Mouse (Mus musculus) neural tube, embryonic 12.5 days (tissue): ENCODE measurements around the gene Hpd. TPM values are rescaled to one million over a fixed set of nuclear protein-coding genes. Genes with fewer than 3 reads are reported as not detected.
A peak's percentile ranks its signal among the peaks of the same experiment; 100 is the strongest.

Source experiments
- ATAC-seq: fragments of 200-750 bp; cut with Nextera tagmentation; 2 replicates; pipeline ENCODE4 v1.8.0; 2017; ENCODE audit warnings: low read depth, mild to moderate bottlenecking, moderate TSS enrichment, moderate library complexity; ENCODE audit not compliant: low FRiP score
- H3K27ac ChIP-seq: fragments of 300-500 bp; sonication (generic); 2 replicates; pipeline ENCODE4 v1.5.1; 2016
- H3K27me3 ChIP-seq: fragments of 300-500 bp; sonication (generic); replicated peaks from 2 replicates; pipeline ENCODE4 v1.6.1; 2016; ENCODE audit warnings: mild to moderate bottlenecking
- H3K36me3 ChIP-seq: fragments of 300-500 bp; sonication (generic); 2 replicates; pipeline ENCODE4 v1.6.1; 2016; ENCODE audit warnings: mild to moderate bottlenecking
- H3K4me1 ChIP-seq: fragments of 300-500 bp; sonication (generic); 2 replicates; pipeline ENCODE4 v1.6.1; 2016
- H3K4me2 ChIP-seq: fragments of 300-500 bp; sonication (generic); replicated peaks from 2 replicates; pipeline ENCODE4 v1.6.1; 2016; ENCODE audit warnings: mild to moderate bottlenecking
- H3K4me3 ChIP-seq: fragments of 300-500 bp; sonication (generic); 2 replicates; pipeline ENCODE4 v1.5.1; 2016
- H3K9ac ChIP-seq: fragments of 300-500 bp; sonication (generic); 2 replicates; pipeline ENCODE4 v1.6.1; 2016; ENCODE audit warnings: mild to moderate bottlenecking
- H3K9me3 ChIP-seq: fragments of 300-500 bp; sonication (generic); 2 replicates; pipeline ENCODE4 v1.6.1; 2016; ENCODE audit warnings: mild to moderate bottlenecking
- WGBS: fragments of 180-500 bp; shearing (Covaris S2); methylation state at CpG from one replicate; pipeline ENCODE4 v1.1.7; 2016; 5-methylcytosine and 5-hydroxymethylcytosine counted together
- polyA plus RNA-seq: library from polyadenylated mRNA; unstranded; fragments of >200 nt; fragmentation: Nextera tagmentation; extraction: Ambion mirVana; gene quantifications from 2 replicates; pipeline ENCODE4 v1.2.1, GENCODE M21; 2016

The Hpd gene
- polyA plus RNA-seq, 1 experiment from 2014 or later: not detected

DNA sequence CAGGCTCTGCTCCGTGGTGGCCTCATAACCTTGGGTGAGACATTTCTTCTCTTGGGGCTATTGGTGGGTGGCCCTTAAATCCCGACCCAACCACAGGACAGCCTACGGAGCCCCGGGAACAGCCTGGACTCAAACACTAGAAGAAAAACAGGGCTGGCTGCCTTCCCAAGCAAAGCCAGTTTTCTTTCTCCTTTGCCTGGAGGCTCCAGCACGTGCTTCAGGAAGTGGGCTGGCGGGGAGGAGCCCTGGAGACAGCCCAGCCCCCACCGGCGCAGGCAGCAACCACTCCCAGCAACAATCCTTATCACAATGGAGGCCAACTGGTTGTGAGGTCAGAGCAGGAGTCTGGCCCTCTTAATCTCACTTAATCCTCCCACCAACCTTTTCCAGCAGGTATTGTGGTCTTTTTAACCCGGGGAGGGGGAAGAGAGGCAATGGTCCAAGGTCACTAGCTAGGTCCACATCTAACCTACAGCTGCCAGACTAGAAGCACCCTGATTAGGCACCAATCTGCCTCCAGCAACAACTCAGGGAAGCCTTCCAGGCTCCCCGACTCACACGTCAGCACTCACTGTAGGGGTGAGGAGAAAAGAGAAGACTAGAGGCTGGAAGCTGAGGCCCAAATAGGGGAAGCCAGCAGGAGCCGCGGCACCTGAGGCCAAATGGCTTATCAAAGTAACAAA is 46.0 kb downstream of the Hpd start:
- under 1% methylated on average over 13 of the region's 13 CpGs for WGBS
- H3K4me2 ChIP-seq: peak overlapping the region; percentile 100

DNA sequence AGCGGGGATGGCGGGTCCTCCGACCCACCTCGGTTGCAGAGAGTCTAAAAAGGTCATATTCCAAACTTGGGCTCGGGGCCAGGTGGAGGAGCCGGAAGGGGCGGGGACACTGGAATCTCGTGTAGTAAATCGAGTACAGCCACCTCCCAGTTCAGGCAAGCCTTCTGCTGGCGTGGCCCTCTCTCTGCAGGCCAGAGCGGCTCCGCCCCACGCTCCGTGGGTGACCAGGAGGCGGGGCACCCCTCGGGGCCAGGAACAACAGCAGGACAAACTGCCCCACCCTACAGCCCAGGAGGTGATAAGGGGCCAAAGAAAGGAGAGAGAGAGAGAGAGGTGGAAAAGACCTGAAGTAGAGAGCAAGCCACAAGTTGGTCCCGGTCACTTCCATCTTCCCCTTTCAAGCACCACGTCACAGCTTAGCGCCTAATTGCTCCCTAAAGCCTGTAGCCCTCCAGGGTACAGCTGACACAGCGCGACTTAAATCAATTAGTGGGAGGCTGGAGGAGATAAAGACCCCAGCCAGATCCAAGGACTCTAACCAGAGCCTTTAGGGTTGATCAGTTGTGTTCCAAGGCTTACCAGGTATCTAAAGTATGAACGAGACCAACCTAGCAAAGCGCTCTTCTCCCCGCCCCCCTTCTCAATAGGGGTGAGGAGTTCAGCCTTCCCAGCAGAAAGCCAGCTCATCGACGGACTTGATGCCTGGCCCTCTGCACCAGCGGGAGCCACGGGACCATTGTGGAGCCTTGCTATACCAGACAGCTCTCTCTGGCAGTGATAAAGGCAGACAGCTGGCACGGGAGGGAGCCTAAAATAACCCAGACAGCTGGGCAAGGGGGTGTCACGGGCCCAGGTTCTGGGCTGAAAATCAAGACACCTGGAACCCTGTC is 46.8 kb downstream of the Hpd start:
- H3K36me3 ChIP-seq: peaks cover 26% of the 10 kb centered on the region; the same call in 1 of the 2 replicates
- peak overlapping the region; percentile 89 for H3K4me3 ChIP-seq
- no peaks in the 10 kb centered on the region for H3K27me3 ChIP-seq
- H3K9ac ChIP-seq: peak overlapping the region; percentile 100
- peak overlapping the region; percentile 100 for H3K27ac ChIP-seq
- peak overlapping the region; percentile 100 for H3K4me2 ChIP-seq
- no peak for ATAC-seq
- WGBS: 4% methylated on average over 30 of the region's 30 CpGs
- no peaks in the 10 kb centered on the region for H3K9me3 ChIP-seq
- H3K4me1 ChIP-seq: peaks cover 66% of the 10 kb centered on the region

More for the DNA sequence above, 46.0 kb downstream of the Hpd start:
- Histone ChIP-seq H3K27ac (peak overlapping the region; percentile 100), H3K27me3 (no peaks in the 10 kb centered on the region), H3K36me3 (peaks cover 19% of the 10 kb centered on the region; the same call in 1 of the 2 replicates), H3K4me3 (peak overlapping the region; percentile 89), H3K9me3 (no peaks in the 10 kb centered on the region), H3K9ac (peak overlapping the region; percentile 100), H3K4me1 (peaks cover 63% of the 10 kb centered on the region)
- ATAC-seq: no peak

DNA sequence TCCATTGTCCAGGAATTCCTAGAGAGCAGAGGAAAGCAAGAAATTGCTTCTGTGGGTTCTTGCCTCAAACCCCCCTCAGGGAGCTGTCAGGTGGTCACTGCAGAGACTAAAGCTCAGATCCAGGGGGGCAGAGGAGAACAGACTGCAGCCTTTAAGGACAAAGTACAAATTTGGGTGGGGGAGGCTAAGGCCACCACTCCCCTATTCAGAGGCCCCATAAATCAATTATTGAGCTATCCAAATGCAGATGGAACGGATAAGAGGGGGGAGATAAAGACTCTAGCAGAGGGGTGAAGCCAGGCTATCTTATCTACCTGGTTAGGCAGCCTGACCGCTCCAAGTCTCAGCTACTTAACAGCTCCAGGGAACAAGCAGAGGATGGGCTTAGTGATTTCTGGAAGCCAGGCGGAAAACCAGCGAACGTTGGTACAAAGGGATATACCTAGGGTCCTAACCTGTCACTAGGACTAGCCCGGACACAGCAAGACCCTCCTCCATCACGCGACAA is 47.6 kb downstream of the Hpd start:
- H3K27ac ChIP-seq: 0 out of 2 replicates have a peak overlapping the region, but pooled peaks have one; percentile 0
- H3K36me3 ChIP-seq: peaks cover 34% of the 10 kb centered on the region; the same call in 1 of the 2 replicates
- H3K27me3 ChIP-seq: no peaks in the 10 kb centered on the region
- peaks cover 66% of the 10 kb centered on the region for H3K4me1 ChIP-seq
- peak overlapping the region; percentile 100 for H3K9ac ChIP-seq
- peak overlapping the region; percentile 100 for H3K4me2 ChIP-seq
- WGBS: 8% methylated on average over 8 of the region's 8 CpGs
- no peaks in the 10 kb centered on the region for H3K9me3 ChIP-seq
- H3K4me3 ChIP-seq: peak overlapping the region; percentile 89
- no peak for ATAC-seq

GRCm38 (mm10) chr5:123134186-123134874 is 48.2 kb downstream of the Hpd start:
- peaks cover 66% of the 10 kb centered on the region for H3K4me1 ChIP-seq
- H3K4me3 ChIP-seq: peak overlapping the region; percentile 89; the same call in 1 of the 2 replicates
- H3K36me3 ChIP-seq: peaks cover 39% of the 10 kb centered on the region; the same call in 1 of the 2 replicates
- no peak for ATAC-seq
- H3K27me3 ChIP-seq: no peaks in the 10 kb centered on the region
- H3K4me2 ChIP-seq: peak overlapping the region; percentile 100
- H3K27ac ChIP-seq: peak overlapping the region; percentile 34; the same call in 1 of the 2 replicates
- H3K9me3 ChIP-seq: no peaks in the 10 kb centered on the region
- 18% methylated on average over 13 of the region's 13 CpGs for whole genome bisulfite sequencing
- peak overlapping the region; percentile 100 for H3K9ac ChIP-seq

DNA sequence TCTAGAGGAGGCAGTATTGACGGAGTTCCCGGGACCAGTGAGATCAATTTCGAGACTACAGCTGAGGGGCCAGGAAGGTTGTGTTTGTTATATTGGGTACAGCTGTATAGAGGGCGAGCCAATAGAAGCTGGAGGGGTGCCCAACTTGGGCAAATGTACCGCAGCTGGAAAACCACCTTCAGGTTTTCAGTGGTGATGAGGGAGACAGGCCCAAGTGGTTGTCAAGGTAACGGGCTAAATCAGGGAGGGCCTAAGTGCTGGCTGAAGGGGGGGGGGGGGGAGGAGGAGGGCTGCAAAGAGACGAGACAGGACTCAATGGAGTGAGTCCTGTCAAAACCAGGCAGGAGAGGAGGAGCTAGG is 48.8 kb downstream of the Hpd start:
- no peak overlapping the region for H3K9ac ChIP-seq
- no peaks in the 10 kb centered on the region for H3K27me3 ChIP-seq
- H3K4me1 ChIP-seq: peaks cover 66% of the 10 kb centered on the region
- 0 out of 2 replicates have a peak overlapping the region, but pooled peaks have one; percentile 34 for H3K27ac ChIP-seq
- peaks cover 39% of the 10 kb centered on the region; the same call in 1 of the 2 replicates for H3K36me3 ChIP-seq
- 16% methylated on average over 7 of the region's 7 CpGs for WGBS
- peak overlapping the region; percentile 100 for H3K4me2 ChIP-seq
- ATAC-seq: no peak
- H3K9me3 ChIP-seq: no peaks in the 10 kb centered on the region
- H3K4me3 ChIP-seq: 0 out of 2 replicates have a peak overlapping the region, but pooled peaks have one; percentile 3

DNA sequence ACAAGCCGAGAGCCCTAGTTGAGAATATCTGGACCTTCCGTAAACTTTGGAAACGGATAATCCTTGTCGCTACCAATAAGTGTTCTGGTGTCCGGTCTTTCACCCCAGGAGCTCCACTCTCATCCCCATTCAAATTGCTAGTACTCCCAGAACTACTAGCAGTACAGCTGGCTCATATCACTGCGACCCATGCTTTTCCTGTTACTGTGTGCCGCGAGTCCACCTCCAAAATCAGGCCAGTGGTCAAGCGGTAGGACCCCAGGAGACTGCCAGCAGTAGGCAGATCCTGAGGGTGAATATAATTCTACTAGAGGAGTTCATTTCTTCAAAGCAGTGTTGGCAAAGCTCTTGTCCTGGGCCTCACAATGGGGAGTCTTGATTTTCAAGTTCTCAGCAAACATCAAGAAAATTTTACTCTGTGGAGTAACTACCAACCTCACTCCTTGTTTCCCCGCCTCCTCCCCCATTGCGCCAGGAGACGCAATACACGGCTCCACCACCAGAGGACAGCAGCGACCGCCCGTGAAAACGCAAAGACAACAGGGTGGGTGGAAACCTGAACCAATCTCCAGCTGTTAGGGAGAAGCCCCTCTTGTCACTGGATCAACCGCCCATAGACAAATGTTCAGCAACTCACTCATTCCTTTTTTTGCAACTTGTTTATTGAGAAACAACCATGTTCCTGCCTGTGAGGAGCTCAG is 49.3 kb downstream of the Hpd start:
- Histone ChIP-seq H3K27me3 (no peaks in the 10 kb centered on the region), H3K4me1 (peaks cover 66% of the 10 kb centered on the region), H3K36me3 (peaks cover 43% of the 10 kb centered on the region; the same call in 1 of the 2 replicates), H3K9ac (no peak overlapping the region), H3K4me2 (peak overlapping the region; percentile 100), H3K9me3 (no peaks in the 10 kb centered on the region), H3K27ac (0 out of 2 replicates have a peak overlapping the region, but pooled peaks have one; percentile 34), H3K4me3 (0 out of 2 replicates have a peak overlapping the region, but pooled peaks have one; percentile 3)
- 21% methylated on average over 18 of the region's 18 CpGs for whole genome bisulfite sequencing
- ATAC-seq: 0 out of 2 replicates have a peak, but pooled peaks have one; percentile 5

DNA sequence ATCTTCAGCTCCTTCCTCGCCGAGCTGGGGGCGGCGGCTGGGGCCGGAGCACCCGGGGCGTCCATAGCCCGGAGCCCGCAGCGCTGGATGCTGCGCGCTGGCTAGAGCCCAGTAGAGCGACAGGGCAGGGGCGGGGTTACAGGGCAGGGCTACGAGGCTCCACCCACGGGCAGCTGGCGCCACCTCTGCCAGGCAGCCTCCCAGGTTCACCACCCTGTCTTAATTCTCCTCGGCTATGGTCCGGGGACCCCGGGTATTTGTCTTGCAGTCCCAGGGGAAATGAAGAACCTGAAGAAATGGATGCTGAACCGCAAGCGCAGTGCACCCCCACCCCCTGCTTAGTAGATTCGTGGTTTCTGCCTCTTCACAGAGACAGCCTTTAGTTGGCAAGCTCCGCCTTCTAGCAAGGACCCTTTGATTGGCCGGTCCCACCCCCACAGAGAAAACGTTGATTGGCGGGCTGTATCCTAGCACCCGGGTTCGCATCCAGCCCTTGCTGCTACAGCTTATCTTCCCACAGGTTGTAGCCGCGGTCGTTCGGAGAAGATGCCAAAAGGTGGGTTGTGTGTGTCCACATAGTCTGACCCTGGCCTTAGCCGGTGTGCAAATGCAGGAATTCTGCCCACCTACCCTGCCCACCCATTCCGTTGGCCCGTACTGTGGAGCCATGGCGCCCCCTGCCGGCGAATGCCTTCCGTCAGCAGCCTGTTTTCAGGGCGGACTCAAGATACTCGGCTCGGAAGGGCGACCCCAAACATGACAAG is 50.0 kb downstream of the Hpd start, which contains the start of gene Rhof:
Rhof (minus strand) TSS at position 385 of the 764 bp plus-strand sequence.
- Histone ChIP-seq H3K27me3 (no peaks in the 10 kb centered on the region), H3K36me3 (peaks cover 43% of the 10 kb centered on the region; the same call in 1 of the 2 replicates), H3K9ac (peak within 1 kb of the TSS; percentile 57), H3K4me1 (peaks cover 62% of the 10 kb centered on the region), H3K27ac (no peak within 1 kb of the TSS), H3K4me2 (peak within 1 kb of the TSS; percentile 100), H3K9me3 (no peaks in the 10 kb centered on the region), H3K4me3 (peak within 1 kb of the TSS; percentile 29)
- 0 out of 2 replicates have a peak, but pooled peaks have one; percentile 41 for ATAC-seq
- 3% methylated on average over 44 of the region's 44 CpGs for WGBS

- ATAC-seq: no peak
- Histone ChIP-seq H3K27me3 (no peaks in the 10 kb centered on the region), H3K4me1 (peaks cover 45% of the 10 kb centered on the region), H3K27ac (no peak overlapping the region), H3K9me3 (no peaks in the 10 kb centered on the region), H3K4me2 (no peak overlapping the region), H3K36me3 (peaks cover 57% of the 10 kb centered on the region; the same call in 1 of the 2 replicates), H3K4me3 (no peak overlapping the region), H3K9ac (no peak overlapping the region)
- WGBS: 83% methylated on average over 5 of the region's 5 CpGs
These were observed 51.7 kb downstream of the Hpd start for GRCm38 (mm10) chr5:123130814-123131148.

GRCm38 (mm10) chr5:123130030-123130813 is 52.3 kb downstream of the Hpd start:
- ATAC-seq: no peak
- no peak overlapping the region for H3K27ac ChIP-seq
- no peak overlapping the region for H3K9ac ChIP-seq
- H3K9me3 ChIP-seq: no peaks in the 10 kb centered on the region
- 92% methylated on average over 9 of the region's 9 CpGs for WGBS
- H3K27me3 ChIP-seq: no peaks in the 10 kb centered on the region
- H3K4me3 ChIP-seq: no peak overlapping the region
- no peak overlapping the region for H3K4me2 ChIP-seq
- peaks cover 39% of the 10 kb centered on the region for H3K4me1 ChIP-seq
- H3K36me3 ChIP-seq: peaks cover 57% of the 10 kb centered on the region

DNA sequence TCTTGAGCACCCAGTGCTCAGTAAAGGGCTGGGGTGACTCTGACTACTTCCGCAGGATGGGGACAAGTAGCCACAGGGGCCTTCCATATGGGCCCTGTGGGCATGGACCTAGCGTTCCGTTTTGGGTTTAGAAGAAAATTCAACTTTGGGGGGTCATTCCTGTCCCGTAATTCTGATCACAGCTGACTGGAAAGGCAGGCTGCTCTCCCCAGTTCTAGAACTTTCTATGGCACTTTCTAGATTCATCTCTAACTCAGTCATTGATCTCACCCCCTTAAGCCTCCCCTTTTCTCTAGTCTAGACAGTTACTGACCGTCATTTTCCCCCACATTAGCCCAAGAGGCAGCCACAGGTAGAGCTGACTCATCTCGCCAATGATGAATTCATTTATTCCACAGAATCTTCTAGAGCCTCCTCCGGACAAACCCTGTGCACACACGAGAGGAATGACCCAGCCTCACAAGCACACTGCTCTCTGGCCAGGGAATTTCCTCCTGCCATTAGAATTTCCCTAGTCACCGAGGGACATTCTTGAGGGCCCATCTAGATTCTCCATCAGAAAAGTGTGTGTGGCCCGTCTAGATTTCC is 53.3 kb downstream of the Hpd start:
- Histone ChIP-seq H3K4me1 (peaks cover 29% of the 10 kb centered on the region), H3K9me3 (no peaks in the 10 kb centered on the region), H3K9ac (no peak overlapping the region), H3K36me3 (peaks cover 49% of the 10 kb centered on the region), H3K27ac (no peak overlapping the region), H3K27me3 (no peaks in the 10 kb centered on the region), H3K4me2 (no peak overlapping the region), H3K4me3 (no peak overlapping the region)
- 87% methylated on average over 10 of the region's 10 CpGs for WGBS
- no peak for ATAC-seq
